Mouse (Mus musculus) small intestine, adult 2 months (tissue): ENCODE measurements at regions not wholly inside any gene's neighbourhood (a gene's known extent, or its start where the extent isn't known, plus 50 kb on each side); places are given as distances from the start of the nearest gene placed in this dataset.

Experiments used
- CTCF ChIP-seq: fragments of 200-500 bp; IDR thresholded peaks from 2 replicates; pipeline ENCODE4 v1.5.1; 2012; ENCODE audit warnings: low read depth, mild to moderate bottlenecking, control low read depth, inconsistent platforms, low read length, moderate library complexity, mixed read lengths; ENCODE audit not compliant: insufficient replicate concordance, insufficient read length; ENCODE audit errors: extremely low read depth
- POLR2A ChIP-seq: fragments of 200-500 bp; IDR thresholded peaks from 2 replicates; pipeline ENCODE4 v1.6.1; 2012; ENCODE audit warnings: low read depth, mild to moderate bottlenecking, control low read depth, inconsistent platforms, low read length, moderate library complexity

DNA sequence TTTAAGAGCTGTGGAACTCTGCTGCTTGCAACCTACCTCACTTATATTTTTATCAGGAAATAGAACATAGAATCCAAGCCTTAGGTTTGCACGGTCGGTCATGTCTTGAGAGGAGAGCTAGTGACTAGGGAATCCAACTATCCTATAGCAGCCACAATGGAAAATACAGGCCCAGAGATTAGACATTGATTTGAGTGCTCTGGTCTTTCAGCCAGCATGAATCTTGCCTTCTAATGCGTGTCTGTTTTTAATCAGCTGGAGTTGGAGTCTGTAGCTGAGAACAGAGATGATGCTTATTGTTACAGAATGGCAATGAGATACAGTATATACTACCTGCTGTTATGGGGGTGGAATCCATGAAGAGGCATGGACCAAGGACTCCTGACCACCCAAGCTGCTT lies 93.7 kb downstream of the Fam43a start:
- TF ChIP-seq CTCF (no peak), POLR2A (no peak)
